In the genomic region with DNA sequence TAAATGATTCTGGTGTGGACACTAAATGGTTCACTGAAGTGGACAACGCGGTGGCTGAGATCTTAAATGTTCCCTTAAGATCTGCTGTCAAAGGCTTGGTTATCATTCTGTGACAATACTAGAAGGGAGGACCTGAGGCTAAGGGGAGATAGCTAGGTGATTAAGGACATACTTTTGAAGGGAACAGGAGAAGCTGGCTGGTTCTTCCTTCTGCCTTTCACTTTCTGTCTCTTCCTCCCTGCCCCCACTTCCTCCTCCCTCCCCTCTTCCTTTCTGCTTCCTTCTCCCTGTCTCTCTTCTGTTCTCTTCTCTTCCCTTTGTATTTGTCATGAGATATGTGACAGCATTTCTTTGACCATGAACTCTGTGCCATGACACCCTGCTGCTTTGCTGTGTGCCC, we compare ENCODE assay signal across 16 mouse cellular contexts. TPM values are rescaled to one million over a fixed set of nuclear protein-coding genes. Genes with fewer than 3 reads are reported as not detected.
DNase-seq lines count a peak whose midpoint lies in the region; ATAC-seq and TF ChIP-seq lines count a peak whose summit lies in the region.
"Had no signal": no experiment of that assay in that cellular context is flagged by ENCODE, and none has a peak within 500 bp of the region (broad histone marks: within the 10 kb centered on the region; RNA-seq: fewer than 3 reads in every experiment).

No protein-coding gene starts in this region.

- no peak for TF ChIP-seq CTCF in MEL (IDR thresholded peaks at IDR 0.05 in 2 of 3, conservative IDR thresholded peaks at IDR 0.05 in 1 of 3; ENCODE audit: control insufficient read depth in 1 of 3, insufficient read depth in 1 of 3, low read depth in 2 of 3, low read length in 3 of 3, poor library complexity in 1 of 3, severe bottlenecking in 1 of 3)

- no peak for ATAC-seq in liver, embryonic 11.5 days (replicated peaks; ENCODE audit: low FRiP score)
- peak; percentile 64 for ATAC-seq in liver, embryonic 12.5 days
- peak; percentile 23; the same call in 1 of the 2 replicates for ATAC-seq in megakaryocyte progenitor cell, adult 5-6 weeks (replicated peaks; ENCODE audit: poor library complexity)
- ATAC-seq: forebrain, embryonic 14.5 days had no signal

- no peak for DNase-seq in liver, embryonic 11.5 days (ENCODE audit: low spot score)
- DNase-seq in liver (no peak), MEL (ENCODE audit: low read depth, low spot score) (peak; percentile 59)
- no peak for DNase-seq in left cerebral cortex, adult 9 months (ENCODE audit: low spot score in 2 of 2)
- DNase-seq in spleen, postnatal 4 days (ENCODE audit: low spot score in 2 of 2) = no peak
- DNase-seq in natural killer cell, adult 2 months (ENCODE audit: low spot score in 2 of 2) = no peak
- DNase-seq: cerebellum, adult 8-10 months; kidney, adult 9 months; lung, postnatal 4 days; thymus, postnatal 14 days had no signal

- 0 out of 2 replicates have a peak overlapping the region, but pooled peaks have one; percentile 8 for H3K4me3 ChIP-seq in liver, embryonic 11.5 days (ENCODE audit: low read depth, low read length)
- H3K4me3 ChIP-seq in MEL (ENCODE audit: control insufficient read depth in 1 of 2, insufficient read depth in 1 of 2, low read depth in 2 of 2, low read length in 2 of 2) = peak overlapping the region; percentile 28 to 33
- H3K4me3 ChIP-seq in liver, embryonic 12.5 days = peak overlapping the region; percentile 7; the same call in 1 of the 2 replicates
- H3K4me3 ChIP-seq: embryonic facial prominence, embryonic 15.5 days; hindbrain, embryonic 15.5 days had no signal

- H3K4me2 ChIP-seq in liver, embryonic 11.5 days = peak overlapping the region; percentile 54
- H3K4me2 ChIP-seq in liver, embryonic 12.5 days = peak overlapping the region; percentile 59
- H3K4me2 ChIP-seq: embryonic facial prominence, embryonic 15.5 days; hindbrain, embryonic 15.5 days had no signal

- peak; percentile 35 to 46; a peak in 2 of 4 replicates for TF ChIP-seq EP300 in MEL (IDR thresholded peaks at IDR 0.05; ENCODE audit: low read depth in 1 of 2, low read length in 2 of 2)

- no peaks in the 10 kb centered on the region for H3K36me3 ChIP-seq in liver, embryonic 11.5 days (ENCODE audit: control insufficient read depth, insufficient read depth, low read length)
- peaks cover 0 to 29% of the 10 kb centered on the region in 2 experiments; a peak in 2 of 4 replicates for H3K36me3 ChIP-seq in MEL (ENCODE audit: control insufficient read depth in 1 of 2, insufficient read depth in 2 of 2, low read length in 2 of 2)
- no peaks in the 10 kb centered on the region for H3K36me3 ChIP-seq in liver, embryonic 12.5 days
- H3K36me3 ChIP-seq: embryonic facial prominence, embryonic 15.5 days; hindbrain, embryonic 15.5 days had no signal

- H3K27me3 ChIP-seq in liver, embryonic 11.5 days (replicated peaks; ENCODE audit: control insufficient read depth, insufficient read depth, low read length) = no peaks in the 10 kb centered on the region
- no peaks in the 10 kb centered on the region for H3K27me3 ChIP-seq in MEL (ENCODE audit: control insufficient read depth in 1 of 2, insufficient read depth in 2 of 2, low read length in 2 of 2)
- H3K27me3 ChIP-seq in liver, embryonic 12.5 days (replicated peaks) = no peaks in the 10 kb centered on the region
- H3K27me3 ChIP-seq: embryonic facial prominence, embryonic 15.5 days; hindbrain, embryonic 15.5 days had no signal

- no peak for TF ChIP-seq POLR2A in MEL (IDR thresholded peaks at IDR 0.05; ENCODE audit: control insufficient read depth in 1 of 2, insufficient read depth in 1 of 2, low read depth in 1 of 2, low read length in 2 of 2, poor library complexity in 1 of 2)

- H3K9ac ChIP-seq in liver, embryonic 11.5 days (ENCODE audit: low read depth, low read length) = no peak overlapping the region
- H3K9ac ChIP-seq in MEL (ENCODE audit: control insufficient read depth, low read depth, low read length, poor library complexity, severe bottlenecking) = peak overlapping the region; percentile 69
- H3K9ac ChIP-seq in liver, embryonic 12.5 days = peak overlapping the region; percentile 29
- H3K9ac ChIP-seq: embryonic facial prominence, embryonic 15.5 days; hindbrain, embryonic 15.5 days had no signal

- no peak for TF ChIP-seq RAD21 in MEL (IDR thresholded peaks at IDR 0.05; ENCODE audit: low read depth, low read length)

- no peaks in the 10 kb centered on the region for H3K9me3 ChIP-seq in liver, embryonic 11.5 days (ENCODE audit: control insufficient read depth, low read length)
- no peaks in the 10 kb centered on the region for H3K9me3 ChIP-seq in MEL (replicated peaks; ENCODE audit: insufficient read depth, low read length)
- no peaks in the 10 kb centered on the region for H3K9me3 ChIP-seq in liver, embryonic 12.5 days (replicated peaks)
- H3K9me3 ChIP-seq: embryonic facial prominence, embryonic 15.5 days; hindbrain, embryonic 15.5 days had no signal

- WGBS in liver, embryonic 11.5 days = 58% methylated on average over 2 of the region's 2 CpGs
- WGBS in liver, embryonic 12.5 days (ENCODE audit: insufficient replicate concordance) = 26% methylated on average over 2 of the region's 2 CpGs

- H3K4me1 ChIP-seq in liver, embryonic 11.5 days (replicated peaks; ENCODE audit: control insufficient read depth, insufficient read depth, low read length) = peaks cover 47% of the 10 kb centered on the region
- H3K4me1 ChIP-seq in MEL (ENCODE audit: control insufficient read depth in 1 of 2, insufficient read depth in 2 of 2, low read length in 2 of 2) = peaks cover 12 to 16% of the 10 kb centered on the region in 2 experiments
- H3K4me1 ChIP-seq in liver, embryonic 12.5 days = peaks cover 85% of the 10 kb centered on the region
- H3K4me1 ChIP-seq: embryonic facial prominence, embryonic 15.5 days; hindbrain, embryonic 15.5 days had no signal

- peak overlapping the region; percentile 56 for H3K27ac ChIP-seq in liver, embryonic 11.5 days (ENCODE audit: low read depth, low read length)
- H3K27ac ChIP-seq in MEL (ENCODE audit: control insufficient read depth, low read depth, low read length) = peak overlapping the region; percentile 72
- H3K27ac ChIP-seq in liver, embryonic 12.5 days = peak overlapping the region; percentile 74
- H3K27ac ChIP-seq: embryonic facial prominence, embryonic 15.5 days; hindbrain, embryonic 15.5 days; stomach, postnatal 0 days had no signal

- no peaks in the 10 kb centered on the region for H3K79me2 ChIP-seq in MEL (ENCODE audit: control insufficient read depth, insufficient read depth, low read length, poor library complexity)

TF ChIP-seq in MEL, 35 proteins besides CTCF, POLR2A, EP300 and RAD21:
- TF ChIP-seq SIN3A (IDR thresholded peaks at IDR 0.05; ENCODE audit: low read length) (peak; percentile 49; the same call in 1 of the 2 replicates), TCF12 (IDR thresholded peaks at IDR 0.05; ENCODE audit: low read depth, low read length) (no peak), UBTF (IDR thresholded peaks at IDR 0.05; ENCODE audit: borderline replicate concordance, insufficient read depth, low read depth, low read length) (no peak), ETS1 (IDR thresholded peaks at IDR 0.05; ENCODE audit: low read depth, low read length) (0 out of 2 replicates have a peak, but pooled peaks have one; percentile 40), ZMIZ1 (IDR thresholded peaks at IDR 0.05; ENCODE audit: low read depth, low read length) (no peak), CHD2 (IDR thresholded peaks at IDR 0.05; ENCODE audit: low read length) (no peak; the same call in 1 of the 2 replicates), CHD1 (IDR thresholded peaks at IDR 0.05; ENCODE audit: low read depth, low read length) (no peak), TAL1 (IDR thresholded peaks at IDR 0.05; ENCODE audit: low read length) (no peak), MAZ (IDR thresholded peaks at IDR 0.05; ENCODE audit: low read depth, low read length) (no peak), GABPA (IDR thresholded peaks at IDR 0.05; ENCODE audit: low read depth, low read length) (no peak), NRF1 (IDR thresholded peaks at IDR 0.05; ENCODE audit: insufficient read depth, low read depth, low read length, poor library complexity, severe bottlenecking) (no peak), GATA1 (IDR thresholded peaks at IDR 0.05; ENCODE audit: low read depth, low read length) (peak; percentile 42; the same call in 1 of the 2 replicates), ELF1 (IDR thresholded peaks at IDR 0.05; ENCODE audit: low read depth, low read length) (peak; percentile 36; the same call in 1 of the 2 replicates)
TF ChIP-seq in MEL: peak in this region for 4.

RNA-seq across cellular contexts. Expression of gene Atp8a1, which starts 26.0 kb away (rescaled TPM):
- 60.5 and 73.8 TPM in 2 replicates for polyA plus RNA-seq in liver, embryonic 11.5 days (2014; fragmentation: Nextera tagmentation; extraction: Ambion mirVana)
- 22.1 and 27.0 TPM in 2 replicates for total RNA-seq in MEL (2012; rRNA removed)
- polyA plus RNA-seq in MEL (2012; ENCODE audit: insufficient read depth in 1 of 2, insufficient read length in 2 of 2, low read depth in 1 of 2, low replicate concordance in 2 of 2, missing spikeins in 1 of 2) = 10 to 100 TPM in 1 of 2 experiments, not detected in 1; 18.2 TPM
- polyA plus RNA-seq in liver, embryonic 12.5 days (2016; fragmentation: Nextera tagmentation; extraction: Ambion mirVana) = 61.2 and 64.2 TPM in 2 replicates
- 47.8 and 66.9 TPM in 2 replicates for total RNA-seq in megakaryocyte progenitor cell, adult 5-6 weeks (2015)
- 32.0 and 37.8 TPM in 2 replicates for total RNA-seq in megakaryocyte progenitor cell, adult 5-6 weeks (2017)
